Mouse (Mus musculus) cerebellum, adult 9-11 months (tissue): ENCODE data around the gene Cyp4a30b.
"Not testable (repeated sequence)": the region's sequence is repeated elsewhere in the genome, so short reads cannot be mapped to it uniquely, and the experiment has no call there.

Experiments used
- DNase-seq: peaks from one replicate; pipeline ENCODE4 v3.0.0; 2022

Gene Cyp4a30b

GRCm38 (mm10) chr4:115452304-115452703 lies at the start of gene Cyp4a30b:
Gene Cyp4a30b, plus strand, starts transcription at chr4:115452604.
- DNase-seq, result no peak

- not testable (repeated sequence) for DNase-seq
Observed at GRCm38 (mm10) chr4:115411324-115411723, 41.1 kb upstream of the Cyp4a30b start, which contains the start of gene Cyp4a12b. Gene Cyp4a12b, plus strand, starts transcription at chr4:115411624.

GRCm38 (mm10) chr4:115450577-115451137 lies 1.7 kb upstream of the Cyp4a30b start:
- DNase-seq, result no peak

GRCm38 (mm10) chr4:115473585-115473984 lies 21.2 kb downstream of the Cyp4a30b start:
- DNase-seq, result not testable (repeated sequence)

- DNase-seq, result not testable (repeated sequence)
Observed at GRCm38 (mm10) chr4:115476051-115476450, 23.6 kb downstream of the Cyp4a30b start.

GRCm38 (mm10) chr4:115481006-115481652 lies 28.7 kb downstream of the Cyp4a30b start:
- no peak for DNase-seq

GRCm38 (mm10) chr4:115496001-115496400 lies 43.6 kb downstream of the Cyp4a30b start, which contains the start of gene Cyp4a14:
Gene Cyp4a14, minus strand, starts transcription at chr4:115496142.
- no peak for DNase-seq

GRCm38 (mm10) chr4:115497466-115497865 lies 45.1 kb downstream of the Cyp4a30b start:
- DNase-seq, result no peak

- DNase-seq, result not testable (repeated sequence)
Observed at GRCm38 (mm10) chr4:115513964-115514363, 61.6 kb downstream of the Cyp4a30b start.

GRCm38 (mm10) chr4:115518000-115518399 lies 65.6 kb downstream of the Cyp4a30b start, which contains the start of gene Cyp4a10:
Gene Cyp4a10, plus strand, starts transcription at chr4:115518264.
- not testable (repeated sequence) for DNase-seq

GRCm38 (mm10) chr4:115519444-115519843 lies 67.0 kb downstream of the Cyp4a30b start:
- DNase-seq, result no peak
